Mouse (Mus musculus) limb, embryonic 14.5 days (tissue): ENCODE data around the gene Pard6b. TPM values are rescaled to one million over a fixed set of nuclear protein-coding genes. Genes with fewer than 3 reads are reported as not detected.

Experiments
- ATAC-seq: fragments of 200-750 bp; cut with Nextera tagmentation; 2 replicates; pipeline ENCODE4 v1.8.0; 2017; ENCODE audit warnings: low read depth, moderate number of reproducible peaks, moderate TSS enrichment; ENCODE audit not compliant: low FRiP score
- DNase-seq: peaks from one replicate; pipeline ENCODE4 v3.0.0-alpha.2; 2015; ENCODE audit warnings: low spot score
- H3K27ac ChIP-seq: fragments of 300-500 bp; sonication (generic); replicated peaks from 2 replicates; pipeline ENCODE4 v1.5.1; 2014; ENCODE audit warnings: low read depth, mild to moderate bottlenecking, low read length, moderate library complexity, mixed read lengths
- H3K27me3 ChIP-seq: fragments of 300-500 bp; sonication (generic); 2 replicates; pipeline ENCODE4 v1.6.1; 2014; ENCODE audit warnings: low read length, mixed read lengths; ENCODE audit not compliant: control insufficient read depth, insufficient read depth
- H3K36me3 ChIP-seq: fragments of 300-500 bp; sonication (generic); 2 replicates; pipeline ENCODE4 v1.6.1; 2014; ENCODE audit warnings: mild to moderate bottlenecking, low read length, moderate library complexity, mixed read lengths; ENCODE audit not compliant: control insufficient read depth, insufficient read depth
- H3K4me1 ChIP-seq: fragments of 300-500 bp; sonication (generic); 2 replicates; pipeline ENCODE4 v1.6.1; 2014; ENCODE audit warnings: antibody characterized with exemption, low read length, mixed read lengths; ENCODE audit not compliant: control insufficient read depth, insufficient read depth
- H3K4me2 ChIP-seq: fragments of 300-500 bp; sonication (generic); replicated peaks from 2 replicates; pipeline ENCODE4 v1.6.1; 2014; ENCODE audit warnings: low read depth, mild to moderate bottlenecking, low read length, moderate library complexity; ENCODE audit not compliant: severe bottlenecking
- H3K4me3 ChIP-seq: fragments of 300-500 bp; sonication (generic); replicated peaks from 2 replicates; pipeline ENCODE4 v1.5.1; 2014; ENCODE audit warnings: low read length
- H3K9ac ChIP-seq: fragments of 300-500 bp; sonication (generic); 2 replicates; pipeline ENCODE4 v1.6.1; 2014; ENCODE audit warnings: mild to moderate bottlenecking, low read depth, low read length, moderate library complexity; ENCODE audit not compliant: severe bottlenecking
- H3K9me3 ChIP-seq: fragments of 300-500 bp; sonication (generic); 2 replicates; pipeline ENCODE4 v1.6.1; 2016; ENCODE audit warnings: low read length; ENCODE audit not compliant: control insufficient read depth
- POLR2A ChIP-seq: fragments of 200-500 bp; IDR thresholded peaks from 2 replicates; pipeline ENCODE4 v1.8.0; 2012; ENCODE audit warnings: inconsistent platforms, mild to moderate bottlenecking, moderate library complexity, borderline replicate concordance; ENCODE audit not compliant: insufficient read depth, insufficient read length; ENCODE audit errors: extremely low read depth
- WGBS: fragments of 180-500 bp; shearing (Covaris S2); extraction: QIAGEN DNeasy Blood & Tissue Kit; methylation state at CpG from one replicate; pipeline ENCODE4 v1.1.7; 2014; 5-methylcytosine and 5-hydroxymethylcytosine counted together
- polyA plus RNA-seq, 2 experiments: library from polyadenylated mRNA; depleted of rRNA in 1 of 2; stranded (reverse) in 1 of 2; unstranded in 1 of 2; fragments of >200 nt; fragmentation: Nextera tagmentation in 1 of 2; extraction: Ambion mirVana in 1 of 2; gene quantifications; 2 replicates each; pipeline versions ENCODE4 v1.2.1 to v1.2.3; 2012 to 2014

Pard6b gene
- polyA plus RNA-seq, 2 experiments, result 3.7 to 4.0 TPM

GRCm38 (mm10) chr2:168093077-168093476 lies 12.3 kb downstream of the Pard6b start:
- no peaks in the 10 kb centered on the region for H3K9me3 ChIP-seq
- H3K9ac ChIP-seq, result no peak overlapping the region
- H3K27me3 ChIP-seq, result no peaks in the 10 kb centered on the region
- H3K4me1 ChIP-seq, result peaks cover 13% of the 10 kb centered on the region
- 87% methylated on average over 4 of the region's 4 CpGs for WGBS
- DNase-seq (no peak), ATAC-seq (no peak)
- H3K36me3 ChIP-seq, result peaks cover 6% of the 10 kb centered on the region; the same call in 1 of the 2 replicates
- no peak overlapping the region for H3K4me3 ChIP-seq
- H3K27ac ChIP-seq, result no peak overlapping the region
- H3K4me2 ChIP-seq, result no peak overlapping the region
- no peak for TF ChIP-seq POLR2A

- no peak overlapping the region for H3K4me3 ChIP-seq
- H3K27me3 ChIP-seq, result no peaks in the 10 kb centered on the region
- H3K4me1 ChIP-seq, result peaks cover 13% of the 10 kb centered on the region
- ATAC-seq (no peak), DNase-seq (peak; percentile 17)
- no peak overlapping the region for H3K4me2 ChIP-seq
- no peak overlapping the region for H3K9ac ChIP-seq
- H3K9me3 ChIP-seq, result no peaks in the 10 kb centered on the region
- H3K36me3 ChIP-seq, result peaks cover 5% of the 10 kb centered on the region; the same call in 1 of the 2 replicates
- peak overlapping the region; percentile 71 for H3K27ac ChIP-seq
- TF ChIP-seq POLR2A, result no peak
- WGBS, result 58% methylated on average over 8 of the region's 8 CpGs
Observed at GRCm38 (mm10) chr2:168095077-168095476, 14.3 kb downstream of the Pard6b start.

- Histone ChIP-seq H3K36me3 (no peaks in the 10 kb centered on the region), H3K4me3 (no peak overlapping the region), H3K27ac (no peak overlapping the region), H3K9me3 (no peaks in the 10 kb centered on the region), H3K9ac (no peak overlapping the region), H3K4me2 (no peak overlapping the region), H3K27me3 (no peaks in the 10 kb centered on the region), H3K4me1 (peaks cover 13% of the 10 kb centered on the region)
- no peak for TF ChIP-seq POLR2A
- DNase-seq (no peak), ATAC-seq (no peak)
- 74% methylated on average over 3 of the region's 3 CpGs for WGBS
Observed at GRCm38 (mm10) chr2:168096487-168096886, 15.7 kb downstream of the Pard6b start.

- 49% methylated on average over 6 of the region's 6 CpGs for WGBS
- no peak for TF ChIP-seq POLR2A
- ATAC-seq (no peak), DNase-seq (peak; percentile 57)
- H3K9ac ChIP-seq, result no peak overlapping the region
- no peak overlapping the region for H3K4me3 ChIP-seq
- no peaks in the 10 kb centered on the region for H3K27me3 ChIP-seq
- peaks cover 13% of the 10 kb centered on the region for H3K4me1 ChIP-seq
- H3K36me3 ChIP-seq, result no peaks in the 10 kb centered on the region
- no peak overlapping the region for H3K27ac ChIP-seq
- H3K9me3 ChIP-seq, result no peaks in the 10 kb centered on the region
- H3K4me2 ChIP-seq, result no peak overlapping the region
Observed at GRCm38 (mm10) chr2:168098040-168098439, 17.2 kb downstream of the Pard6b start.

DNA sequence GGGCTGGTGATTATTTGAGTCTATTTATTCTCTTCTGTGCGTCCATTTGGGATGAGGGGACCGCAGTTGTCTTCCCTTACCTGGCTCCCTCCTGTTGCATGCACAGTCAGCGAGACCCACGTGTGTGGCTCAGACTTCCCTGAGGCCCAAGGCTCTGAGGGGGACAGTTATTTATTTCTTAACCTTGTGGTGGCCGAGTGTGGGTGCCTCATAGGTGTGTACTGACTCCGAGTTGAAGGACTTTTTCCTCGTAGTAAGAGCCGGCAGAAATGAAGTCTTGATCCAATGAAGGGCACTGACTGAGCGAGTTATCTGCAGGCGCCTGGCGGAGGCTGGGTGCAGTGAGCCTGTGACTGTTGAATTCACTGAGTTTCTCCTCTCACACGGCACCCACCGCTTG lies 19.2 kb downstream of the Pard6b start:
- Histone ChIP-seq H3K27ac (no peak overlapping the region), H3K4me2 (no peak overlapping the region)
- 83% methylated on average over 13 of the region's 13 CpGs for WGBS

DNA sequence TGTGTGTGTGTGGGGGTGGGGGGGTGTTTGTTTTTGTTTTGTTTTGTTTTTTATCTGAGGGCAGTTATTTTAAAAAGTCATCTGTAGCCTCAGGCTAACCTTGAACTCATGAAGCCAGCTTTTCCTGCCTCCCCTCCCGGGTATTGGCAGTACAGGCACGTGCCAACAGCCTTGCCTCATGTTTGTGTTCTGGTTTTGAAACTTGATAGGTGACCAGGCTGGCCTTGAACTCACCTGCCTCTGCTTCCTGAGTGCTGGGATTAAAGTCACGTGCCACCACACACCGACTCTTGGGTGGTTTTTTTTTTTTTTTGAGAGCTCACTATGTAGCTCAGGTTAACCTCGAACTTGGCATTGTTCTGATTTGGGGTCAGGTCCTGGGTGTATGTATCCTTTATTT lies 21.0 kb downstream of the Pard6b start:
- H3K27ac ChIP-seq, result no peak overlapping the region
- H3K4me1 ChIP-seq, result peaks cover 1% of the 10 kb centered on the region
- H3K4me3 ChIP-seq, result no peak overlapping the region
- DNase-seq (no peak), ATAC-seq (no peak)
- H3K9ac ChIP-seq, result no peak overlapping the region
- H3K36me3 ChIP-seq, result no peaks in the 10 kb centered on the region
- no peak overlapping the region for H3K4me2 ChIP-seq
- H3K27me3 ChIP-seq, result no peaks in the 10 kb centered on the region
- no peak for TF ChIP-seq POLR2A
- H3K9me3 ChIP-seq, result no peaks in the 10 kb centered on the region
- 73% methylated on average over 5 of the region's 5 CpGs for WGBS

More for the DNA sequence above, 19.2 kb downstream of the Pard6b start:
- ATAC-seq, result no peak
- H3K27me3 ChIP-seq, result no peaks in the 10 kb centered on the region
- no peak for TF ChIP-seq POLR2A
- no peak overlapping the region for H3K4me3 ChIP-seq
- no peak for DNase-seq
- no peaks in the 10 kb centered on the region for H3K9me3 ChIP-seq
- H3K4me1 ChIP-seq, result peaks cover 10% of the 10 kb centered on the region
- no peaks in the 10 kb centered on the region for H3K36me3 ChIP-seq
- H3K9ac ChIP-seq, result no peak overlapping the region
